Mouse (Mus musculus) central nervous system, embryonic 14 days (tissue): Measurements from ENCODE around the gene Hdgf. TPM values are rescaled to one million over a fixed set of nuclear protein-coding genes. Genes with fewer than 3 reads are reported as not detected.

ENCODE experiments used
- polyA plus RNA-seq: library from polyadenylated mRNA; depleted of rRNA; stranded (reverse); fragments of >200 nt; gene quantifications from 2 replicates; pipeline ENCODE4 v1.2.3, GENCODE M21; 2012; rRNA removed

The Hdgf gene
- polyA plus RNA-seq: 184 and 192 TPM in 2 replicates

DNA sequence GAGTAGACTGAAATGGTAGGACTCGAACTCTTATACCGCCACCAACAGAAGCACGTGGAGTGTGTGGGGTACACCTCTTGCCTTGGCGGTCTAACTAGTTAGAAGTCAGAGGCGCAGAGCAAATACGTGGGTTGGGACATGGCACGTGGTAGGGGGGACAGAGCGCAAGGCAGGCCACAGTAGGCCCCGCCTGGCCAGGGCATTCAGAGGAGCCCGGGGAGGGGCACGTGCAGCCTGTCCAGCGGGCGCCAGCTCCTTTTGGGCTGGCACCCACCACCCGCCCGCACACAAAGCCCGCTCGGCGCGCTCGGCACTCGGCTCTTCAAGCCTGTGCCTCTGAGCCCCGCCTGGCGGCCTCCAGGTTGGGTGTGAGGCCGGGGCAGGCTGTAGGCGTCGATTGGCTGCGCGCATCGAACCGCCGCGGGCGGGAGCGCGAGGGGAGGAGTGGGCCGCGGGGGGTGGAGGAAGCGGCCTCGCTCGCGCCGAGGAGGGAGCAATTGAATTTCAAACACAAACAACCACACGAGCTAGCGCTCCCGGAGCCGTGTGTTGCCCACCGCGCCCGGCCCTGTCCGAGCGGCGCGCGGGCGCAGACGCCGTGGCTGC, at the start of gene Hdgf:
TSS of gene Hdgf (plus strand) at position 442 of the 606 bp plus-strand sequence.

DNA sequence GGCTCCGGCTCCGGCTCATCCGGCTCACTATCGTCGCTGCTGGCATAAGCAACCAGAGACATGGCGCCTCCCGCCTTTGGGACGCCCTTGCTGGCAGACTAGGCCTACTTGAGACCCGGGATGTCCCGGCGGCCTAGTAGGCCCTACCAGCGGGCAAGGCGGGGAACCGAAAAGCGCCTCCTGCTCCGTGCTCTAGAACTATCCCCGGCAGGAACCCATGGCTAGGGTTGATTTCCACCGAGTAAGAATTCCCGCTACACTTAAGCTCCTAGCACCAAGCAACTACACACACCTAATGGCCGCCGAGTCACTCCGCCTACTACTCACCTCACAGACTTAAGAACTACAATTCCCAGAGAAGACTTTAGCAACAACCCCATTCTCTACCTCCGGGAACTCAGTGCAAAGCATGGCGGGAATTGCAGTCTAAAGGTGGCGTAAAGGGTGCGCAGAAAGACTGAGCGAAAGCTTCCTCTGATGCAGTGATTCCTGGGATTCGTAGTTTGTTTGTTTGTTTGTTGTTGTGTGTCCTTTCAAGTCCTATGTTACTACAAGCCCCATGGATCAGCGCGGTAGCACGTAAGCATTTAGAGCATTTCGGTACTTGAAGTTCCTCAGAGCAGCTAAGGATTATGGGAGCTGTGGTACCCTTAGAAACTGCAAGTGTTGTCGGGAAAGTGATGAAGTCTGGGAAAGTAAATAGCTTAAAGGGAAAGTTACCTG, 20.7 kb upstream of the Hdgf start, which contains the start of gene Prcc:
TSS of gene Prcc (minus strand) at position 328 of the 723 bp plus-strand sequence.

DNA sequence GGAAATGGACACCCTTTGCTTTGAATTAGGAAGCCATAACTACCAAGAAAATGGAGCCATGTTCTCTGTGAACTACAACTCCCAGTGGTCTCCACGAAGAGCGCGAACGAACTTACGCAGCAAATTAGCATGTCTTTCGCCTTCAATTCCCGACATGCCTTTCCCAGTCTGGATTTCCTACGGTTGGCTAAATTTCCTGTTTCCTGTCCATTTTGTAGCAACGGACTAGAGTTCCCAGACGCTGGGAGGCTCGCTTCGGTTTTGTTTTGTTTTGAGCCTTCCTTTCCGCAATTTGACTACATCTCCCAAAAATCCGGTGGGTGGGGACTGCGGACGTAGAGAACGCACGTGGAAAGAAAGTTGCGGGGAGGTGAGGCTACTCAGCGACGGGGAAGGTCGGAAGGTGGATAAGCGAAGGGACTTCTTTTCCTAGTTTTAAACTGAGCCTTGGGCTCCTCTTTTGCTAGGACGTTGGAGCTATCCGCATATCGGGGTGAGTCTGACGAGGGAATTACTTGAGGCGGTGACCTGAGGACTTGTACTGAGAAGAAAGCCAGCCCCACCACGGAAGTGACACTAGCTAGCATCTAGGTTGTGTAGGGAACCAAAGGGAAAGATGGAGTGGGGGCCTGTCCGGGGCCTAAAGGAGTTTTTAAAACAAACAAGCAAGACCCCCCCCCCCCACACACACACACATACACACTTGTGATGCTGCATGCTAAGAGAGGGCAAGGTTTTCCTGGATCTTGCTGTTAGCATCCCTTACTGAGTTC, 13.4 kb downstream of the Hdgf start, which contains the start of gene Mrpl24:
TSS of gene Mrpl24 (plus strand) at position 171 of the 773 bp plus-strand sequence.

DNA sequence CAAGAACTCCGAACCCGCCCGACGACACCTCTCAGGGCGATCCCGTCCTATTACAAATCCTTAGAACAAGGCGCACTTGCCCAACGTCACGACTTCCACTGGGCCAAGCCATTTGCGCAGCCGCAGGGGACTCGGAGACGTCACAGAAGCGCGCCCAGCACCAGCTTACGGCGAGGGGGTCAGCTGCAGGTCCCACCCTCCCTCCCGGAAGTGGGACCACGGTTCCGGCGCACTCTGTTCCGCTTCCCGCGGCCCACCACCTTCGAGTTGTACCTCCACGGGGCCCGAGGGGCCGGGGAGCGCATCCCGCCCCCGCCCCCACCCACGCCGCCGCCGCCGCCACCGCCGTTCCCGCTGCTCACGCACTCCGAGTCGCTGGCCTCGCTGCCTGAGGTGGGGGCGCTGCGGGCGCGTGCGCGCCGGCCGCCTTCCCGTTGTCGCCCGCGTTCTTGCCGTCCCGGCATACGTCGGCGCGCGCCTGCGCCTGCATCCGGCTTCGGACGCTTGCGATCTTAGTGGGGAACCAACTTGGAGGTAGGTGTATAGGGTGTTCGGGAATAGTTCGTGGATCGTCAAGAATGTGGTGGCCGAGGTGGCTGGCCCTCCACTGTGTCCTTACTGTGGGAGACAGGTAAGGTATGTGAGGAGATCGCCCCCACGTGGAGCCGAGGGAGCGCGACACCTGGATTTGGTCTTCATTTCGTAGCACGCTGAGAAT, 24.1 kb downstream of the Hdgf start, which contains the start of the genes Isg20l2 and Rrnad1:
TSS of gene Isg20l2 (plus strand) at position 237 of the 718 bp plus-strand sequence.
TSS of gene Rrnad1 (minus strand) at position 640 of the 718 bp plus-strand sequence.

DNA sequence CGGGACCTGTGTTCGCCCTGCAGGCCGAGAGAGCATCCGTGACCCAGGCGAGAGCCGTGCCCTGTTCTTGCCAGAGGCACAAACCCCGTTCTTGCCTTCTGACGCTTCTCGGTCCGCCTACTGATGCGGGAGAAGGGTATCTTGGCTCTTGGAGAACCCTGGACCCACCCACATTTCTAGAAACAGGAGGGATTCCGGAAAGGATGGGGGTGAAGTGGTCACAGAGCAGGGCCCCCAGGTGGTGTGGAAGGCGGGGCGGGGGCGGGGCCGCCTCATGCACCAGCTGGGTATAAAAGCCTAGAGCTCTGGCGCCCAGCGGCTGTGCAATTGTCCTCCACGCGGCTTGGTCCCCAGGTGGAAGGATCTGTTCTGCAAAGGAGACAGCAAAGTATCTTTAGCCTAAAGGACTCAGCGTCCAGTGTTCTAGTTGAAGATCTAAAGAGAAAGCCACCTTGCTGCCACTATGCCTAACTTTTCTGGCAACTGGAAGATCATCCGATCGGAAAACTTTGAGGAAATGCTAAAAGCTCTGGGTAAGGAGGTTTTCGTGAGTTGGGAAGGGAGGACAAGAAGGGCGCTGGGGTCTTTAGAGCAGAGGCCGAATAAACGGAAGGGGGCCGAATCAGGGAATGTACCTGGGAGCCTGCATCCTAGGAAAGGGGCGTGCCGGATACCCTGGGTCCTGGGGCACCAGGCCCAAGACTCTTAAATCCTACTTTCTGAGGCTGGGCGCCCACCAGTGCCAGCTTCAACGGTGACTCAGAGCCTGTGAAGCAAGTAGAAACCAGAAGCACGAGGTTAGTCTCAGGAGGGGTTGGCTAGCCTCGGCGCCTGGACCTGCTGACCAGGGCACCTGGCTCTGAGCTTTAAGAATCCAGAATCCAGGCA, 42.5 kb downstream of the Hdgf start, which contains the start of gene Crabp2:
TSS of gene Crabp2 (plus strand) at position 289 of the 888 bp plus-strand sequence.

Other genes starting within 250 kb of the Hdgf start
- 0.40 and 0.59 TPM in 2 replicates for gene Lrrc71, start 157.7 kb upstream of the Hdgf start, polyA plus RNA-seq
- gene Ntrk1, start 111.2 kb upstream of the Hdgf start, polyA plus RNA-seq: 3.3 and 15.5 TPM in 2 replicates
- gene Insrr, start 109.4 kb upstream of the Hdgf start, polyA plus RNA-seq: 2.1 and 3.5 TPM in 2 replicates
- 13.9 and 24.8 TPM in 2 replicates for gene Pear1, start 82.0 kb upstream of the Hdgf start, polyA plus RNA-seq
- 0.01 TPM in 1 of 2 replicates, not detected in the other for gene Sh2d2a, start 59.6 kb upstream of the Hdgf start, polyA plus RNA-seq
- gene Prcc, start 20.7 kb upstream of the Hdgf start, polyA plus RNA-seq: 56.0 and 60.4 TPM in 2 replicates
- 110 and 113 TPM in 2 replicates for gene Mrpl24, start 13.2 kb downstream of the Hdgf start, polyA plus RNA-seq
- 28.2 and 29.1 TPM in 2 replicates for gene Isg20l2, start 24.0 kb downstream of the Hdgf start, polyA plus RNA-seq
- 49.8 and 52.1 TPM in 2 replicates for gene Rrnad1, start 24.4 kb downstream of the Hdgf start, polyA plus RNA-seq
- gene Crabp2, start 42.3 kb downstream of the Hdgf start, polyA plus RNA-seq: 42.6 and 66.3 TPM in 2 replicates
- gene Nes, start 64.8 kb downstream of the Hdgf start, polyA plus RNA-seq: 42.3 and 48.2 TPM in 2 replicates
- 53.5 and 58.6 TPM in 2 replicates for gene Bcan, start 93.9 kb downstream of the Hdgf start, polyA plus RNA-seq
- 0.76 and 0.87 TPM in 2 replicates for gene Hapln2, start 121.3 kb downstream of the Hdgf start, polyA plus RNA-seq
- gene Gpatch4, start 136.8 kb downstream of the Hdgf start, polyA plus RNA-seq: 16.2 and 17.5 TPM in 2 replicates
- gene Naxe, start 152.2 kb downstream of the Hdgf start, polyA plus RNA-seq: 95.1 and 96.9 TPM in 2 replicates
- gene Ttc24, start 172.0 kb downstream of the Hdgf start, polyA plus RNA-seq: 0.09 TPM in 1 of 2 replicates, not detected in the other
- gene Iqgap3, start 175.7 kb downstream of the Hdgf start, polyA plus RNA-seq: 14.2 and 15.2 TPM in 2 replicates
- 46.1 and 48.3 TPM in 2 replicates for gene Mef2d, start 236.1 kb downstream of the Hdgf start, polyA plus RNA-seq